Mouse (Mus musculus): Measurements from ENCODE around the gene Gm19935.

- TF ChIP-seq CTCF (IDR thresholded peaks at IDR 0.05; ENCODE audit: extremely low read depth, insufficient read depth, low read length) (no peak), POLR2A (IDR thresholded peaks at IDR 0.05; ENCODE audit: extremely low read depth, insufficient read depth, low read length) (no peak)
Measured at GRCm38 (mm10) chr8:90839725-90840714, 22.8 kb upstream of the Gm19935 start.
